Comparison of ENCODE assay signal across 11 mouse cellular contexts in the genomic region with DNA sequence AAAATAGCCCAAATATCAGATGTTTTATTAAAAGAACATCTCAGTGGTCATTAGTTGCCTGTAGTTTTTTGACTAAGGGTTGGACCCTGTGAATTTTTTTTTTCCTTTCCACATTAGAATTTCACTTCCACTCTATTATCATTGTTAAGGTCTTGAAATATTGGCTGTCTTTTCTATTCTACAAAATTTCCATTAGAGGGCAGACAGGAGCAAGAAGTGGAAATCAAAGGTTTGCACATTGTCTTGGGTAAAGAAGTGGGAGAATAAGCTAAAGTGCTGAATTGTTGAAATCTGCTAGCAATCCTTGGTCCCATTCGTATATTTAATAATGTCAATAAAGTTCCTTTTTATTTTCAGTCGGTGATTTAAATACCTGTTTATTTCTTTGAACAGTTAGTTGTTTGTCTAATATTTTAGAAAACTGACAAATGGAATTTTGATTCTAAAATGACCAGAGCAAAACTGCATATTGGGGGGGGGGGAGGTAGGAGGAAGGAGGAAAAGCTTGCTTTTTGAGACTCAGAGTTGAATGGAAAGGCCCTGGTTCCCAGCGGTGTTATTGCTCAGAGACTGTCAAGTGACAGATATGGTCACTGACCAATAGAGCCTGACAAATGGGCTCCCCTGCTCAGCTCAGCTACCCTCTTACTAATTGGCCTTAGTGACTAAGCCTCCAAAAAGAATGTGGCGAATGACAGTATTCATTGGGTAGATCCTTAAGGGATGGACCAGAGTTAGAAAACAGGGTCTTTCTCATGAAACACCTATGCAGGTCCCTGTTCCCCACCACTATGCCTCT.
DNase-seq lines count a peak whose midpoint lies in the region; ATAC-seq and TF ChIP-seq lines count a peak whose summit lies in the region.
"Had no signal": no experiment of that assay in that cellular context is flagged by ENCODE, and none has a peak within 500 bp of the region (broad histone marks: within the 10 kb centered on the region; RNA-seq: fewer than 3 reads in every experiment).

No protein-coding gene starts in this region.

- H3K36me3 ChIP-seq in hindbrain, postnatal 0 days (ENCODE audit: insufficient read depth, low read length) = no peaks in the 10 kb centered on the region
- H3K36me3 ChIP-seq in hindbrain, embryonic 16.5 days (ENCODE audit: control insufficient read depth, insufficient read depth, low read length) = no peaks in the 10 kb centered on the region
- no peaks in the 10 kb centered on the region for H3K36me3 ChIP-seq in neural tube, embryonic 12.5 days
- H3K36me3 ChIP-seq in neural tube, embryonic 15.5 days = no peaks in the 10 kb centered on the region
- H3K36me3 ChIP-seq in forebrain, embryonic 13.5 days (ENCODE audit: poor library complexity, severe bottlenecking) = no peaks in the 10 kb centered on the region
- H3K36me3 ChIP-seq: hindbrain, embryonic 15.5 days had no signal

- H3K4me3 ChIP-seq in hindbrain, postnatal 0 days (ENCODE audit: low read length) = no peak overlapping the region
- H3K4me3 ChIP-seq in hindbrain, embryonic 16.5 days (ENCODE audit: low read length) = no peak overlapping the region
- H3K4me3 ChIP-seq in neural tube, embryonic 12.5 days = no peak overlapping the region
- H3K4me3 ChIP-seq in neural tube, embryonic 15.5 days (replicated peaks) = no peak overlapping the region
- H3K4me3 ChIP-seq in forebrain, embryonic 13.5 days = no peak overlapping the region
- H3K4me3 ChIP-seq: hindbrain, embryonic 15.5 days had no signal

- no peak overlapping the region for H3K9ac ChIP-seq in hindbrain, postnatal 0 days (replicated peaks; ENCODE audit: low read length)
- no peak overlapping the region for H3K9ac ChIP-seq in hindbrain, embryonic 16.5 days (ENCODE audit: low read depth, low read length)
- no peak overlapping the region for H3K9ac ChIP-seq in neural tube, embryonic 12.5 days
- no peak overlapping the region for H3K9ac ChIP-seq in neural tube, embryonic 15.5 days (replicated peaks)
- H3K9ac ChIP-seq in forebrain, embryonic 13.5 days = no peak overlapping the region
- H3K9ac ChIP-seq: hindbrain, embryonic 15.5 days had no signal

- peak; percentile 65 for DNase-seq in hindbrain, postnatal 0 days (ENCODE audit: low spot score)
- DNase-seq in testis, postnatal 10 days (ENCODE audit: low spot score) = no peak
- DNase-seq in T-cell, adult 2 months (ENCODE audit: low spot score) = no peak
- DNase-seq: cerebellum, adult 11 months; thymus, postnatal 36 days had no signal

- TF ChIP-seq CTCF in hindbrain, postnatal 0 days (IDR thresholded peaks at IDR 0.05; ENCODE audit: low read depth) = peak; percentile 68

- WGBS in hindbrain, postnatal 0 days = 33% methylated on average over 4 of the region's 4 CpGs
- 49% methylated on average over 4 of the region's 4 CpGs for WGBS in hindbrain, embryonic 16.5 days
- 38% methylated on average over 4 of the region's 4 CpGs for WGBS in neural tube, embryonic 12.5 days
- WGBS in neural tube, embryonic 15.5 days = 38% methylated on average over 4 of the region's 4 CpGs
- WGBS in forebrain, embryonic 13.5 days = 17% methylated on average over 4 of the region's 4 CpGs

- H3K27ac ChIP-seq in hindbrain, postnatal 0 days = no peak overlapping the region
- no peak overlapping the region for H3K27ac ChIP-seq in hindbrain, embryonic 16.5 days (ENCODE audit: low read depth, low read length)
- no peak overlapping the region for H3K27ac ChIP-seq in neural tube, embryonic 12.5 days
- no peak overlapping the region for H3K27ac ChIP-seq in neural tube, embryonic 15.5 days (replicated peaks)
- H3K27ac ChIP-seq in forebrain, embryonic 13.5 days = no peak overlapping the region
- H3K27ac ChIP-seq: hindbrain, embryonic 15.5 days had no signal

- H3K27me3 ChIP-seq in hindbrain, postnatal 0 days (ENCODE audit: insufficient read depth, low read length) = no peaks in the 10 kb centered on the region
- no peaks in the 10 kb centered on the region for H3K27me3 ChIP-seq in hindbrain, embryonic 16.5 days (replicated peaks; ENCODE audit: control insufficient read depth, insufficient read depth, low read length)
- no peaks in the 10 kb centered on the region for H3K27me3 ChIP-seq in neural tube, embryonic 12.5 days (replicated peaks)
- H3K27me3 ChIP-seq in neural tube, embryonic 15.5 days (replicated peaks) = no peaks in the 10 kb centered on the region
- H3K27me3 ChIP-seq in forebrain, embryonic 13.5 days = no peaks in the 10 kb centered on the region
- H3K27me3 ChIP-seq: hindbrain, embryonic 15.5 days had no signal

- H3K9me3 ChIP-seq in hindbrain, postnatal 0 days (ENCODE audit: low read length) = no peaks in the 10 kb centered on the region
- no peaks in the 10 kb centered on the region for H3K9me3 ChIP-seq in hindbrain, embryonic 16.5 days (ENCODE audit: control insufficient read depth, low read length)
- no peaks in the 10 kb centered on the region for H3K9me3 ChIP-seq in neural tube, embryonic 12.5 days
- H3K9me3 ChIP-seq in neural tube, embryonic 15.5 days (replicated peaks) = no peaks in the 10 kb centered on the region
- no peaks in the 10 kb centered on the region for H3K9me3 ChIP-seq in forebrain, embryonic 13.5 days (replicated peaks)
- H3K9me3 ChIP-seq: hindbrain, embryonic 15.5 days had no signal

- no peak for ATAC-seq in hindbrain, postnatal 0 days
- ATAC-seq in hindbrain, embryonic 16.5 days = no peak
- ATAC-seq in neural tube, embryonic 12.5 days (ENCODE audit: low FRiP score, low read depth) = 0 out of 2 replicates have a peak, but pooled peaks have one; percentile 33
- no peak for ATAC-seq in neural tube, embryonic 15.5 days (ENCODE audit: low FRiP score)
- peak; percentile 69 for ATAC-seq in forebrain, embryonic 13.5 days
- ATAC-seq in CD4-positive, CD25-positive, alpha-beta regulatory T cell, adult 4 months = no peak

- H3K4me2 ChIP-seq in hindbrain, postnatal 0 days (ENCODE audit: low read depth, low read length) = no peak overlapping the region
- H3K4me2 ChIP-seq in hindbrain, embryonic 16.5 days (ENCODE audit: low read length) = no peak overlapping the region
- no peak overlapping the region for H3K4me2 ChIP-seq in neural tube, embryonic 12.5 days (replicated peaks)
- no peak overlapping the region for H3K4me2 ChIP-seq in neural tube, embryonic 15.5 days
- no peak overlapping the region for H3K4me2 ChIP-seq in forebrain, embryonic 13.5 days
- H3K4me2 ChIP-seq: hindbrain, embryonic 15.5 days had no signal

- H3K4me1 ChIP-seq in hindbrain, postnatal 0 days (ENCODE audit: insufficient read depth, low read length) = no peaks in the 10 kb centered on the region
- H3K4me1 ChIP-seq in hindbrain, embryonic 16.5 days (ENCODE audit: control insufficient read depth, insufficient read depth, low read depth, low read length) = no peaks in the 10 kb centered on the region
- H3K4me1 ChIP-seq in neural tube, embryonic 12.5 days = 0 out of 2 replicates have a peak, but pooled peaks cover 4% of the 10 kb centered on the region
- no peaks in the 10 kb centered on the region for H3K4me1 ChIP-seq in neural tube, embryonic 15.5 days
- H3K4me1 ChIP-seq in forebrain, embryonic 13.5 days = peaks cover 6% of the 10 kb centered on the region
- H3K4me1 ChIP-seq: hindbrain, embryonic 15.5 days had no signal

Comparison
In these comparisons a context has a peak if more than half of its experiments do, and no peak if none do; other contexts are left out.
1. ATAC-seq: peak in neural tube, embryonic 12.5 days (single experiment) and forebrain, embryonic 13.5 days (single experiment); none in hindbrain, postnatal 0 days (single experiment), hindbrain, embryonic 16.5 days (single experiment), neural tube, embryonic 15.5 days (single experiment) and CD4-positive, CD25-positive, alpha-beta regulatory T cell, adult 4 months (single experiment).